Mouse (Mus musculus) CD4-positive naive resting alpha-beta T cell, adult 76 days (primary cell): ENCODE data around the gene Ces1a. TPM values are rescaled to one million over a fixed set of nuclear protein-coding genes. Genes with fewer than 3 reads are reported as not detected.

Experiments
- total RNA-seq: library from RNA; stranded (reverse); gene quantifications from one replicate; pipeline ENCODE4 v1.2.4, GENCODE M21; 2023

The Ces1a gene
- total RNA-seq, result not detected

DNA sequence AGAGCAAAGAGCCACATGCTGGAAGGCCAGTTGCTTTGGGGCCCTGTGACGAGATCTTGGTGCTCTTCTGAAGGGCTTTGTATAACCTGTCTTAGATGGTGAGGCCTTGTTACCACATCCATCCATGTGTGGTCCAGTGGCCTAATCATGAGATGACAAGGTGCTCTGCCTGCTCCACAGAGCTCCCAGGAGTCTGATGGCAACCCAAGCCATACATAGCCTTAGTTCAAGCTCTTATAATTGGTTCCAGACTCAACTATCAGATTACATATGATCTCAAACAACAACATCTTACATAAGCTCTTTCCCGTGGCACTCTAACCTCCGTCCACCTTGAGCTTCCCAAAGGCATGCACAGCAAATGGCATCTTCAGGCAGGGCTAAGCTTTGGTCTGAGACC is at the start of gene Ces1a:
Ces1a (minus strand) TSS at position 101 of the 400 bp plus-strand sequence.

GRCm38 (mm10) chr8:93079887-93080286 is 31.9 kb upstream of the Ces1a start, which contains the start of gene Ces1b:
Gene Ces1b (minus strand): TSS chr8:93080017.

Other genes starting within 250 kb of the Ces1a start
- gene Mmp2, start 220.9 kb downstream of the Ces1a start, total RNA-seq, result not detected
- gene Lpcat2, start 192.9 kb downstream of the Ces1a start, total RNA-seq, result 3.2 TPM
- not detected for gene Capns2, start 146.8 kb downstream of the Ces1a start, total RNA-seq
- gene Slc6a2, start 88.1 kb downstream of the Ces1a start, total RNA-seq, result not detected
- not detected for gene Ces1b, start 31.8 kb upstream of the Ces1a start, total RNA-seq
- gene Ces1c, start 83.1 kb upstream of the Ces1a start, total RNA-seq, result not detected
- gene Ces1d, start 149.6 kb upstream of the Ces1a start, total RNA-seq, result not detected
- not detected for gene Ces1e, start 181.4 kb upstream of the Ces1a start, total RNA-seq
- gene Ces1f, start 231.6 kb upstream of the Ces1a start, total RNA-seq, result not detected